14 mouse cellular contexts compared by ENCODE assay signal in genomic region chr16:86067628-86068364, GRCm38 (mm10).
A peak's percentile ranks its signal among the peaks of the same experiment; 100 is the strongest.
DNase-seq lines count a peak whose midpoint lies in the region; ATAC-seq and TF ChIP-seq lines count a peak whose summit lies in the region.
"Had no signal": no experiment of that assay in that cellular context is flagged by ENCODE, and none has a peak within 500 bp of the region (broad histone marks: within the 10 kb centered on the region; RNA-seq: fewer than 3 reads in every experiment).

No protein-coding gene starts in this region.

- no peak for TF ChIP-seq CTCF in forebrain, postnatal 0 days (IDR thresholded peaks at IDR 0.05; ENCODE audit: low read depth)

- H3K9ac ChIP-seq in kidney, embryonic 14.5 days (ENCODE audit: low read depth, low read length) = no peak overlapping the region
- no peak overlapping the region for H3K9ac ChIP-seq in forebrain, postnatal 0 days
- no peak overlapping the region for H3K9ac ChIP-seq in neural tube, embryonic 12.5 days

- 51% methylated on average over 3 of the region's 3 CpGs for WGBS in kidney, embryonic 14.5 days
- 5% methylated on average over 3 of the region's 3 CpGs for WGBS in forebrain, postnatal 0 days
- 21% methylated on average over 3 of the region's 3 CpGs for WGBS in neural tube, embryonic 12.5 days

- no peak for ATAC-seq in kidney, embryonic 14.5 days (ENCODE audit: low FRiP score, low TSS enrichment)
- ATAC-seq in forebrain, postnatal 0 days = no peak
- peak; percentile 84 for ATAC-seq in neural tube, embryonic 12.5 days (ENCODE audit: low FRiP score, low read depth)

- H3K27ac ChIP-seq in kidney, embryonic 14.5 days (ENCODE audit: low read depth, low read length) = no peak overlapping the region
- no peak overlapping the region for H3K27ac ChIP-seq in forebrain, postnatal 0 days (ENCODE audit: low read depth, low read length)
- H3K27ac ChIP-seq in neural tube, embryonic 12.5 days = no peak overlapping the region
- H3K27ac ChIP-seq: kidney, postnatal 0 days had no signal

- no peaks in the 10 kb centered on the region for H3K9me3 ChIP-seq in kidney, embryonic 14.5 days (ENCODE audit: control insufficient read depth, low read length)
- H3K9me3 ChIP-seq in forebrain, postnatal 0 days (ENCODE audit: low read length) = no peaks in the 10 kb centered on the region
- H3K9me3 ChIP-seq in neural tube, embryonic 12.5 days = no peaks in the 10 kb centered on the region

- DNase-seq in kidney, postnatal 14 days = peak; percentile 3
- DNase-seq in embryo, embryonic 11.5 days (ENCODE audit: low read depth, low spot score) = peak; percentile 23
- peak; percentile 8 for DNase-seq in forebrain, postnatal 0 days
- DNase-seq in MN1 (ENCODE audit: low spot score) = no peak
- DNase-seq in liver = no peak
- DNase-seq in ovary, postnatal 36 days (ENCODE audit: low spot score) = no peak
- DNase-seq: adrenal gland, postnatal 36 days; cerebellum, adult 2 months; gastrocnemius, postnatal 10 days had no signal

- H3K4me1 ChIP-seq in kidney, embryonic 14.5 days (ENCODE audit: control insufficient read depth, insufficient read depth, low read length) = no peaks in the 10 kb centered on the region
- no peaks in the 10 kb centered on the region for H3K4me1 ChIP-seq in forebrain, postnatal 0 days (ENCODE audit: insufficient read depth)
- H3K4me1 ChIP-seq in neural tube, embryonic 12.5 days = no peaks in the 10 kb centered on the region

- H3K27me3 ChIP-seq in kidney, embryonic 14.5 days (ENCODE audit: control insufficient read depth, insufficient read depth, low read length) = no peaks in the 10 kb centered on the region
- no peaks in the 10 kb centered on the region for H3K27me3 ChIP-seq in forebrain, postnatal 0 days (ENCODE audit: insufficient read depth, low read length)
- no peaks in the 10 kb centered on the region for H3K27me3 ChIP-seq in neural tube, embryonic 12.5 days (replicated peaks)
- H3K27me3 ChIP-seq: CH12.LX had no signal

- H3K36me3 ChIP-seq in kidney, embryonic 14.5 days (ENCODE audit: control insufficient read depth, insufficient read depth, low read length) = no peaks in the 10 kb centered on the region
- no peaks in the 10 kb centered on the region for H3K36me3 ChIP-seq in forebrain, postnatal 0 days (ENCODE audit: insufficient read depth)
- no peaks in the 10 kb centered on the region for H3K36me3 ChIP-seq in neural tube, embryonic 12.5 days

- H3K4me2 ChIP-seq in kidney, embryonic 14.5 days (replicated peaks; ENCODE audit: low read depth, low read length) = no peak overlapping the region
- H3K4me2 ChIP-seq in forebrain, postnatal 0 days (ENCODE audit: low read depth) = no peak overlapping the region
- no peak overlapping the region for H3K4me2 ChIP-seq in neural tube, embryonic 12.5 days (replicated peaks)
- H3K4me2 ChIP-seq: heart, embryonic 11.5 days had no signal

- no peak overlapping the region for H3K4me3 ChIP-seq in kidney, embryonic 14.5 days (ENCODE audit: low read length)
- no peak overlapping the region for H3K4me3 ChIP-seq in forebrain, postnatal 0 days (ENCODE audit: low read depth, low read length)
- no peak overlapping the region for H3K4me3 ChIP-seq in neural tube, embryonic 12.5 days

Comparison
In these comparisons a context has a peak if more than half of its experiments do, and no peak if none do; other contexts are left out.
1. DNase-seq: peak in kidney, postnatal 14 days (single experiment), embryo, embryonic 11.5 days (single experiment) and forebrain, postnatal 0 days (single experiment); none in MN1 (single experiment), liver (single experiment) and ovary, postnatal 36 days (single experiment).